Mouse (Mus musculus): Measurements from ENCODE around the gene Slc22a14.

Slc22a14 gene

DNA sequence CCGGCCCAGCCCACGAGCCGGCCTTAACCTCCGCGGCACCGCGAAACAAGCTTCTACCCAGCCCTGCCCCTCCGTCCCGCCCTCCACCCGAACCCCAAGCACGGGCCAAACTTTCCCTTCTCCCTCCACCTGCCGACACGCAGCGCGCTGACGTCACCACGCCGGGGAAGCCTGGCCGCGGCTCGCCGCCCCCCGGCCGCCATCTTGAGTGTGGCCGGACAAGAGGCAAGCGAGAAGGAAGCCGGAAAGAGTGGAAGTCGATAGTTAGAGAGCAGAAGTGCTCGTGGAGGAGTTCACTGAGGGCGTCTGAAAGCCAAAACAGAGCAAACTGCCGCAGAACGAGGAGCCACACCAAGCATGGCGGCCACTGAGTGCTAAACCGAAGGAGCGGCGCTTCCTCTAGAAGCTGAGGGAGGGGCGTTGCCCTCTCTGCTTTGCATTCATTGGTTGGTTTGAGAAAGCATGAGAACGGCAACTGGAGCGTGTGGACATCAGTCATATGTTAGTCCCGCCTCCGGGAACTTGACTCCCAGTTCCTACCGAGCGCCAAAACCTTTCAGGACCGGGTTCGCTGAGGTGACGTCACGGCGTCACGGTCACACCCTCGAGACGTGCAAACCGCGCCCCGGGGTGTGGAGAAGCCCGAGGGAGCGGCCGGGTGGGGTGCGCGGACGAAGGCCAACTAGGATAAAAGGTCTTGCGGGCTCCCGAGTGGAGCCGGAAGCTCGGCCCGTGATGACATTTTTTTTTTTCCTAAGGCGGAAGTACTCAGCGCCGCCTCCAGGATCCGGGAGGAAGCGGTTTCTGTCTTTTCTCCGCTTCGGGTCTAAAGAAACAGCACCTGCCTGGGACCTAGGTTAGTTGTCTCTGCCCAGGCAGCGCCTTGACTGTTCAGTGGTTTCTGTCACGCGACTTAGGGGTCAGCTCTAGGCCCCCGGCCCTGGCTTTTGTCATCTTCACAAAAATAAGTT, 42.8 kb downstream of the Slc22a14 start, which contains the start of gene Oxsr1:
Oxsr1 (minus strand) TSS at position 139 of the 971 bp plus-strand sequence.
- peak; percentile 98 for DNase-seq (ENCODE audit: low read depth)

DNA sequence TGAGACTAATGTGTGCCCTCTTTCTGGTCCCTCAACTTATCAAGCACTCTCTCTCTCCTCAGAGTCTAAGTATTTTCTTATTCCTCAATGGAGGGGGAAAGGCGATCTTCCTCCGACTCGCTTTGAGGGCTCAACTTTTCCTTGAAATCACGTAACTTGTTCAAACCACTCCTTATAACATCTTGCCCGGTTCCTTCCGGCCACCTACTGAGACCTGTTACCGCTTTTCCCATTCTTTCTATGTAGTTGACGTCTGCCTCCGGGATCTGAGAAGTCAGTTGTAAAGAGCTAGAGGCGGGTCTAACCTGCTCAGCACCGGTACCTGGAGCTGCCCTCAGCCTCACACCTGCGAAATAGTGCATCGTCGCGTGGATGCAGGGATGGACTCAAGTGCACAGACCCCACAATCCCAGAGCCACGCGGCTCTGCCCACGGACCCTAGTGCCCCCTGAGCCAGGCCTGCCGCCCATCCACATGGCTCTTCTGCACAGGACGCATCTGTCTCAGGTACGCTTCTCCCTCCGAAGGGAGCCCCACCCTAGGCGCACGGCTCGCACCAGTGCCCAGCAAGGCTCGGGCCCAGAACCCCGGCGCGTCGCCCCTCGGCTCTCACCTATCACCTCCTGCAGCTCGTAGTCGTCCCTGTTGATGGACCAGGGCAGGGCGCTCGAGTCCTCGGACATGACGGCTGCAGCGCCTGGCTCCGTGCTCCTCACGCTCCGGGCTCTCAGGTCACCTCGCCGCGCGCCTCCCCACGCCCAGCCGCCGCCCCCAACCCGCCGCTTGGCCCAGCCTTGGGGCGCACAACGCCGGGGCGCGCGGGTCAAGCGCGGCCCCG, 43.7 kb downstream of the Slc22a14 start:
- DNase-seq (ENCODE audit: low read depth), result peak; percentile 33

DNA sequence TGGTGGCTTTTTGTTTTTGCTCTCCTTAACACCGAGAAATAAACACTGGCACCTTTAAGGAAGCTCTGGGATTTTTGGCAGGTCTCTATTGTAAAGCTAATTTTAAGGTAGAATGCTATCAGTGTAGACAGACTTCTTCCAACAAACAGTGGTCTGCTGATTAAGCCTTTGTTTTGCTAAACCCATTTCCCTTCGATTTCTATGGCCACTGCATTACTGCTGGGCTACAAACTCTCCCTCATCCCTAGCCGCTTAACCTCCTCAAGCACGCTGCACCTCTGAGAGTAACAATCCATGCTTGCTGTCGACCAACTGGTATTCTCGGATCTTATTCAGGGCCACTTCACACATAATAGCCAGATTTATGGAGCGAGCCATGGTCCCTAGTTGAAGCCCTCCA, 44.4 kb downstream of the Slc22a14 start:
- DNase-seq (ENCODE audit: low read depth), result peak; percentile 34

DNA sequence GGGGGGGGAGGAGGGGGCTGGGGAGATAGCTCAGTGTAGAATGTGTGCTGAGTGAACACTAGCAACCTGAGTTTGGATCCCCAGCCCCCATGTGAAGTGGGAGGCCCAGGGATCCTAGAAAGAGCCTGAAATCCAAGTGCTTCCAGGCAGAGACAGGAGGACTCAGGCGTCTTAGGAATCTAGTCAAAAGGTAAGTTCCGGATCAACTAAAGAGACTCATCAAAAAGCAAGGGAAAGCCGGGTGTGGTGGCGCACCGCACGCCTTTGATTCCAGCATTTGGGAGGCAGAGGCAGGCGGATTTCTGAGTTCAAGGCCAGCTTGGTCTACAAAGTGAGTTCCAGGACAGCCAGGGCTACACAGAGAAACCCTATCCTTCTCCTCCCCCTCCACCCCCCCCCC, 44.9 kb downstream of the Slc22a14 start:
- DNase-seq (ENCODE audit: low read depth), result no peak

DNA sequence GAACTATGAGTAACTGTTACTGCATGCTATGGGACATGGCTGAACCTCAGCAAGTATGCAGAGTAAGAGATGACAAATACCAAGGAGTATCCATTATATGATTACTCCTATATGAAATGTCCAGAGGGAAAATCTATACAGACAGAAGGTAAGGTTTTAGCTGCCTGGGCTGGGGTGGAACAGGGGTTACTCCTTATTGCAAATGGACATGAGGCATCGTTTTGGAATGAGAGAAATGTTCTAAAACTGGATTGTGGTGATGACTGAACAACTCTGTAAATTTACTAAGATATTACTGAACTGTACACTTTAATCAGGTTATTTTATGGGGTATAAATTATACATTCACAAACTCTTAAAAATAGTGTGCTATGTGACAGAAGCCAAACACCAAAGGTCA, 46.5 kb downstream of the Slc22a14 start:
- DNase-seq (ENCODE audit: low read depth), result peak; percentile 51

DNA sequence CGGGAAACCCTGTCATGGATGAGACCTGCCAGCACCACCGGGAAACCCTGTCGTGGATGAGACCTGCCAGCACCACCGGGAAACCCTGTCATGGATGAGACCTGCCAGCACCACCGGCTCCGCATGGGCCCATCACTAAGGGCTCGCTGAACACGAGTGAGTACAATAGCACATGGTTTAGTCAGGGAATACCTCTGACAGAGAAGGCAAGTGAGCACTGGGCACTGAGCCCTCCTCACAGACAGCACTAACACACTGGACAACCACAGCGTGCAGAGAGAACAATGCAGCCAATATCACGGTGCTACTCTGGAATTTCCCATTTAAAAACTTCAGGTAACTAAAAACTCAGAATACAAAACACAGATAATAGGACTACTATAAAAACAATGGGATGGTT, 52.3 kb downstream of the Slc22a14 start:
- DNase-seq (ENCODE audit: low read depth), result no peak

DNA sequence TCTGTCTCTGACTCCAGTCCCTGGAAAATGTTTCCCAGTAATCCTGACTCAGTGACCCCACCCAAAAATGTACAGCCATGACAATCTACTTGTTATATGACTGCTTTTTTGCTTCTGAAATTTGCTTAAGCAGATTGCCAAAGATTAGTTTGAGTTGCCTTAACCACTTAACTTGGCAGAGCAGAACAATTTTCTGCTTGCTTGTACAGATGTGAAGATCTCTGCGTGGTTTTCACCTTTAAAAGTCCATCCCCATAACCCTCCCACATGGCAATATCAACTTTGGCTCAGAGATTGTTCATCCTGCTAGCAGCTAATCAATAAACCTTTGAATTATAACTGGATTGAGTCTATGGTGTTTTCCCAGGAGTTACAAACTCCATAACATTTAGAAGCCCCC, 56.3 kb downstream of the Slc22a14 start:
- DNase-seq (ENCODE audit: low read depth), result no peak

DNA sequence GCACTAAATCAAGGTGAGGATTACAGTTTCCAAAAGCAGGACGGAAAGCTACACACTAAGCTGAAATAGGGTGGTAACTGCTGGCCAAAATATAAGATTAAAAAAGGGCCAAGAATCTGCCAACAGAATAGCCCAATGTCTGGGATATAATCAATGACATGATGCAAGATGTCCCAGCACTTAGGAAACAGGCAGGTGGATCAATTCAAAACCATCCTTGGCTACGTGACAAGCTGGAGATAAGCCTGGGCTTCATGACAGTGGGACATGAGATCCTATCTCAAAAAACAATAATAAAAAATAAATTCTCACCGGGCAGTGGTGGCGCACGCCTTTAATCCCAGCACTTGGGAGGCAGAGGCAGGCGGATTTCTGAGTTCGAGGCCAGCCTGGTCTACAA, 59.5 kb downstream of the Slc22a14 start:
- DNase-seq (ENCODE audit: low read depth), result no peak

DNA sequence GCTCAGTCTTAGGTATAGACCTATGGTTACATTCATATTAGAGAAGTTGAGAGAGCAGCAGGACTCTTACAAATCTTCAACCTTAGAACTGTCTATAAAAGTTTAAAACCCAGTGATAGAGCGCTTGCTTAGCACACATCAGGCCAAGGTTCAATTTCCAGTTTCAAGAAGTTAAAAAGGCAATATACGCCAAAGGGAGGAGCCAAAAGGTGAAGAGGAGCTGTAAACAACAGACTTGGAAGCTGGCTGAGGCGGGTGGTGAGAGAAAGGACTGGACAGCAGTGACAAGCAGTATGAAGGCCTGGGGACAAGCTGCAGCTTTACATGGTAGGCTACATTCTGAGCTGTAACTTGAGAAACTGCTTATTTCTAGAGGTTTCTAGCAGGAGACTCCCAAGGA, 66.8 kb downstream of the Slc22a14 start:
- no peak for DNase-seq (ENCODE audit: low read depth)

DNA sequence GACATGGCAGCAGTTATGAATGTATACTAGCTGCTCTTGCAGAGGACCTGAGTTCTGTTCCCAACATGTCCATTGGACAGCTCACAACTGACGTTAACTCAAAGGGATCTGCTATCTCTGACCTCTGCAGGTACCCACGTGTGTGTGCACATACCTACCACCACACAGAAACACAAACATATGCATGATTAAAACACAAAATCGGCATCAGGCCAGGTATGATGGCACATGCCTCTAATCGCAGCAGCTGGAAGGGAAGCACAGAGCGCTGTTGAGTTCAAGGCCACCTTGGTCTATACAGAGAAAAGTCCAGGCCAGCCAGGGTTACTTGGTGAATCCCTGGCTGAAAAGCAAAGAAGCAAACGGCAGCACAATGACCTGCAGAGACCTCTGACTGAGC, 67.7 kb downstream of the Slc22a14 start:
- DNase-seq (ENCODE audit: low read depth), result no peak

DNA sequence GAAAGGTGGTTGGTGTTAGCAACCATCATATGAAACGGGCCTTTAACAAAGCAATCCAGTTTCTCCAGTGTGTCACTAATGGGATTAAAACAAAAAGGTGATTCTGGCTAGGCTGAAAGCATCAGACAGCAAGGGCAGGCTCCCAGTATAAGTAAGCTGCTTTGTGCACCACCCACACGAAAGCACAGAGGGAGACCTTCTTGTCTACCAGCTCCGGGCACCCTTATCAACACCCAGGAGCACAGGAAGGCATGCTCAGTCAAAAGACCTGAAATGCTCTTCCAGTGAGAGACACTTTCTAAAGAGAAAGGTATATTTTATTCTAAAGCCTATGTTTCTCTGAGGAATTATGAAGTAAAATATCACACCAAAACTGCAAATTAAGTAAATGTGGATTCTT, 74.6 kb downstream of the Slc22a14 start:
- DNase-seq (ENCODE audit: low read depth), result no peak

DNA sequence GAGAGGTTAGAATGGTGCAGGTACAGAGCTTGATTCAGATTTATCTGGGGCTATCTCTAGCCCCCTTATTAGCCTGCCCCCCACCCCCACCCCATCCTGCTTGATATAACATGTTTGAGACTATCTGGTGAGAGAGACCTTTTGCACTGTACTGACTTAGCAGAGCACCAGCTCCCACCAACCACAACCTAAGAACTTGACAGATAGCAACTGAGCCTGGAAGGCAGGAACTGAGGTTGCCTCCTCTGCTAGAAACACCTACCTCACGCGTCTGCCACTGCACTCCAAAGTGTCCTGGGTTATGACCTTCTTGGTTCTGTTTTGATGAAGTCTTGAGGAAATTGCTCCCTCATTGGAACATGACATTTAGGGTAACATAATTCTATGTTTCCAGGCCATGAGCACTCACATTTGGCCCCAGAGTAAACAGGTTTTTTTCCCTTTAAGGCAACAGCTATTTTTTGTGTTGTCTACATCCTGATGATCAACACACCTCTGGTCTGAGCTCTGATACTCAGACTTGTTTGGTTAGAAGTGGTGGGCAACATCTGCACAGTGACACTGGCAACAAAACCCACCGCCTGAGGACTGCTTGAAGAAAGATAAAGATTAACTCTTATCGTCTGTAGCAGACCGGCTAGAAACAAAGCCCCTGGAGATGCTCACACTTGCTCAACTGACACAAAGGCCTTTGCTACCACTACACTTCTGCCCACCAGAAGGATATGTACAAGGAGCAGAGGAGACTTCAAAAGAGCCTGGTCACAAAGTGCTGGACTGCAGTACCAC, 84.3 kb downstream of the Slc22a14 start:
- DNase-seq (ENCODE audit: low read depth), result no peak

DNA sequence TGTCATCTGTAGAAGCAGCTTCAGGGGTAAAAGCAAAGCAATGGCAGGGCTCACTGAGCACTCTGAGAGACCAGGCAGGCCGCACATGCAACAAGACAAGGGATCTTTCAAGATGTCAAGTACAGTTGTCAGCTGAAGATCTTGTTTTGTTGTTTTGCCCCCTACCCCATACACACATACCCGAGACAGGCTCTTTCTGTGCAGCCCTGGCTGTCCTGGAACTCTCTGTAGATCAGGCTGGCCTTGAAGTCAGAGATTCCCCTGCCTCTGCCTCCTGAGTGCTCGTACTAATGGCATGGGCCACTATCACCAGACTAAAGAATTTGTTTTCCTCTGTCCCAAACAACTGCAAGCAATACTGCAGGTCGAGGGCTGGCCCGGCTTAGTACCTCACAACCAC, 87.3 kb downstream of the Slc22a14 start:
- no peak for DNase-seq (ENCODE audit: low read depth)

DNA sequence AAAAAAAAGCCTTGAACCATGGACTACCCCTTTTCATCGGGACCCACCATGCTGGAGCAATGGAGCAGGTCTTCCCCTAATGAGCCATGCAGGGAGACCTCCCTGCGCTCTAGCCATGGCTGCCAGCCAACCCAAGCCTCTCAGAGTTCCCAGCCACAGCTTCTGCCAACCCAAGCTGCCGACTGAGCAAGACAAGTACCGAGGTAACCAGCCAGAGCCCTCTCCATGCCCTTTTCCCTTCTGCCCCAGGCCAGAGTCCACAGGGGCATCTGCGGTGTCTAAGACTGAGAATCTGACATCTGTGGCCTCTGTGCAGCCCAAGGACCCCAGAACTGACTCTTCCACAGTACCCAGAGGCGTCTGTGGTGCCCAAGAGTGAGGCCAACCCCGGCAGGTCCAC, 89.0 kb downstream of the Slc22a14 start:
- DNase-seq (ENCODE audit: low read depth), result no peak

DNA sequence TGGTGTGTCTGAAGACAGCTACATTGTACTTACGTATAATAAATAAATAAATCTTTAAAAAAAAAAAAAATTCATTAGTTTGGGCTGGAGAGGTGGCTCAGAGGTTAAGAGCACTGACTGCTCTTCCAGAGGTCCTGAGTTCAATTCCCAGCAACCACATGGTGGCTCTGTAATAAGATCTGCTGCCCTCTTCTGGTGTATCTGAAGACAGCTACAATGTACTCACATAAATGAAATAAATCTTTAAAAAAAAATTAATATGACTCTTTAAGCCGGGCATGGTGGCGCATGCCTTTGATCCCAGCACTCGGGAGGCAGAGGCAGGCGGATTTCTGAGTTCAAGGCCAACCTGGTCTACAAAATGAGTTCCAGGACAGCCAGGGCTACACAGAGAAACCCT, 90.5 kb downstream of the Slc22a14 start:
- peak; percentile 13 for DNase-seq (ENCODE audit: low read depth)

DNA sequence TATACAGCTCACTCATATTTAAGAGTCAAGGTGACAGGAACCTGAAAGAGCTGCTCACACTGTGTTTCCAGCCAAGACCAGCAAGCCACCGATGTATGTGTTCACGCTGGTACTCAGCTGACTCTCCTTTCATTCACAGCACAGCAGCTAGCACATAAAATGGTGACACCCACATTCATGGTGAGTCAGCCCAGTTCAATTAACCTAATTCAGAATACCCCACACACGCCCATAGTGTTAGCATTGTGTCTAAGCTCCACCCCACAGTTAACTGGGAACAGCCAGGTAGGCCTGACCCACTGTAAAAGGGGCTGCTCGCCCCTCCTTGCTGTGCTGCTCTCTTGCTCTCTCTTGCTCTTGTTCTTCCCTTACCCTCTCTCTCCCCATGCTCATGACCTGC, 93.9 kb downstream of the Slc22a14 start:
- no peak for DNase-seq (ENCODE audit: low read depth)

DNA sequence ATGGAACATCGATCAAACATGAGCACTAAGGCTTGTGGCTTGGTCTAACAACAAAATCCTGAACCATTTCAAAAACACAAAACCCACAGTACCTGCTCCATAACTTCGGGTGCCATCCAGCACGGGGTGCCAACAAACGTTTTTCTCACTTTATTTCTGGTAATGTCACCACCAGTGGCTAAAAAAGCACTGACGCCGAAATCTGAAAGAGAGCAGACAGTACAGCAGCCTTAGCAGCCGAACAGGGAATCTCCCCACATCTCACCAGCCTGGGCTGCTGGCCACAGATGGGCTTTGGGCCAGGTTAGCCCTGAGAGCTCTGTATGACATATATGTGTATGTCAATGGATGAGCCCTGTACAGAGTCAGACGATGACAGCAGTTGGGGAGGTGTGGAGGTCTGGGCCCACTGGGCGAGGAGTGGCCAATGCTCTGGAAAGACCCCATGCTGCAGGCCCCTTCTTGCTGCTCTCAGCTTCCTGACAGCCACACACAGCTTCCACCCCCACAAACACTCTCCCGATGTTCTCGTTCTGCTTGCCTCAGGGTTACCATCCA, 96.7 kb downstream of the Slc22a14 start:
- DNase-seq (ENCODE audit: low read depth), result no peak

DNA sequence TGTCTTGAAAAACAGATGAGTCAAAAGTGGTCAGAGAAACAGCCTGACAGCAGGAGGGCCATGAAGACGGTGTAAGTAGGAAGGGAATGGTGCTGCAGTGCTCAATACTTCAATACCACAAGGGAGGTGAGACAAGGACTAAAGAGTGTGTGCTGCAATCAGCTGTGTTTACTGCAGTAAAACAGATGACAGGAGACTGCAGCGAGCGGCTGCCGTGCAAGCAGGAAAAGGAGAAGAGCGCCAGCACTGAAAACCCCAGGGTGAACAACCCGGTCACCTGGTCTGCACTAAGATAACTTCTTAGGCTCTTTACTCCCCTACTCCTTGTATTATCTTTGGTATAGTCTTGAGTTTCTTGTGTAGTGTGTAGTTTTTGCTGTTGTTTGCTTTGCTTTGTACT, 97.2 kb downstream of the Slc22a14 start:
- no peak for DNase-seq (ENCODE audit: low read depth)

DNA sequence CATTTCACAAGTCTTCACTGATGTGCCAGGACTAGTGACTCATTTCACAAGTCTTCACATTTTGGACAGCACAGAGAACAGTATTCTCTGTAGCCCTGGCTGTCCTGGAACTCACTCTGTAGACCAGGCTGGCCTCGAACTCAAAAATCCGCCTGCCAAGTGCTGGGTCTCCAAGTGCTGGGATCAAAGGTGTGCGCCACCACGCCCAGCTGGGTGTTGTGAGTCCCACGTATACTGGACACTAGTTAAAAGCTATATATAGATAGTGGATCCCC, 99.3 kb downstream of the Slc22a14 start:
- peak; percentile 19 for DNase-seq (ENCODE audit: low read depth)

DNA sequence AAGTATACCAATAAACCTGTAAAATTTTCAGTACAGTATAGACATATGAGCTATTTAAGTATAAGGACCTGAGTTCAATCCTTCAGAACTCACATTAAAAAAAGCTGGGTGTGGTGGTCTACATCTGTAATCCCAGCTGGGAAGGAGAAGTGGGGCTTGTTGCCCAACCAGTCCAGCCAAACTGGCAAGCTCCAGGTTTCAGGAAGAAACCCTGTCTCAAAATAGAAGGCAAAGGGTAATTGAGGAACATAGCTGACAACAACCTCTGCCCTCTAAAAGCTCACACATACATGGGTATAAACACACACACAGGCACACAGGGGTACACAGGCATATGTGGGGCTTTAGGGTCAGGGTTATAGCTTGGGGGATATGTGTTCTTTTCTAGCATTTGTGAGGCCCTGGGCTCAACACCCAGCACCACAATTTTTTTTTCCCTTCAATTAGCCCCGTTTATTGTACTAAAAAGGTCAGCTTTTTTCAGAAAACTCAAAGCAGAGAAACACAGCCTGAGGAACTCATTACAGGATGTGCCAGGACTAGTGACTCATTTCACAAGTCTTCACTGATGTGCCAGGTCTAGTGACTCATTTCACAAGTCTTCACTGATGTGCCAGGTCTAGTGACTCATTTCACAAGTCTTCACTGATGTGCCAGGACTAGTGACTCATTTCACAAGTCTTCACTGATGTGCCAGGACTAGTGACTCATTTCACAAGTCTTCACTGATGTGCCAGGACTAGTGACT, 99.8 kb downstream of the Slc22a14 start:
- DNase-seq (ENCODE audit: low read depth), result peak; percentile 66

DNA sequence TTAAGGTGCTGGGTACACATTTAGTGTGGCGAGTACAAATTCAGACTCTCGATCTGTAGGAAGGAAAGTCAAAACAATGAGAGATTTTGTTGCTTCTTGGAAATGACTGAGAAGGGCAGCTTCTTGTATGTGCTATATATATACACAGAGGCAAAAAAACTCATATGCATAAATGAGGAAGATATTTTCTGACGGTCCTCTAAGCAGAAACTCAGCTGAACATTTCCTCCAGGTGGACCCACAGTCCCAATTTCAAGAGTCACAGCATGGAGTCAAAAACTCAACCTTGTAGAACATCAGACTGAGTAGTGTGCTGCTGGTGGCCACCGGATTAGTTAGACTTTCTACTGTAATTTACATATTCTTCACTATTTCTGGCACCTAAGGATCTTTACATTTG, 102.3 kb downstream of the Slc22a14 start:
- DNase-seq (ENCODE audit: low read depth), result no peak

All from NIH3T3 (cell line).